Comparison of ENCODE assay signal across 9 mouse cellular contexts in the genomic region with DNA sequence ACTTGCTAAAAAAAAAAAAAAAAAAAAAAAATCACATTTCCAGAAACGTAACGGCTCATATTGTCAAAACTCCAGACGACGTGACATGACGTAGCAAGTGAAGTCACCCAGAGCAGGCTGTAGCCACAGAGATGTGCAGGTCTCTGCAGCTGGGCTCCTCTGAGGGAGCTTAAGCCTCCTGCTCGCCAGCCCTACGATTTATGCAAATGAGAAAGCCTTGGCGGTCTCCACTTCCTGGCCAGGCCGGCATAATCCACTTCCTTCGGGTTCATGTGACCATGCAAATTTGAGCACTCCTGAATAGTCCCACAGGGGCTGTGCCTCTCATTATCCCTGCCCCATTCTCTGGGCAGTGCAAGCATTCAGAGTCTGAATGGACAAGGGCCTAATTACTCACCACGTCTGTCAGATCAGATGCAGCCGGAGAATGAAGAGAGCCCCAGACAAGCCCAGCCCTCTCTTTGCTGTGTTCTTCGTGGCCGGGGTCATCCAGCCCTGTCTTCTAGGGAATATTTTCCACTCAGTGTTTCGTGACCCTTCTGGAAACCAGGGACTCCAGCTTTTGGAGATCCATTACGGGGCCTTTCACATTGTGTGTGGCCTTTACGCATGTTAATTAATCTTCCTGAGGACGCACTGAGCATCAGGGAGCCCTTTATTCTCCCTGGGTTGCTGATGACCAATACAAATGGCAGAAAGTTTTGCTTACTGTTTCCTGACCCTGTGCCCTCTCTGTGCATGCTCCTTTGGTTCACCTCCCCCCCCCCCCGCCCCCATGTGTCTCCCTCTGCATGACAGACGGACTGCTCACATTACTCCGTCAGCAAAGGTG.
A peak's percentile ranks its signal among the peaks of the same experiment; 100 is the strongest.
DNase-seq lines count a peak whose midpoint lies in the region; ATAC-seq and TF ChIP-seq lines count a peak whose summit lies in the region.
"Had no signal": no experiment of that assay in that cellular context is flagged by ENCODE, and none has a peak within 500 bp of the region (broad histone marks: within the 10 kb centered on the region; RNA-seq: fewer than 3 reads in every experiment).

No protein-coding gene starts in this region.

- peak overlapping the region; percentile 64 for H3K4me3 ChIP-seq in E14TG2a.4 (replicated peaks; ENCODE audit: low read length)
- H3K4me3 ChIP-seq in forebrain, embryonic 16.5 days (replicated peaks; ENCODE audit: low read length), result peak overlapping the region; percentile 17; the same call in 1 of the 2 replicates
- H3K4me3 ChIP-seq in intestine, embryonic 14.5 days (ENCODE audit: low read depth, low read length), result peak overlapping the region; percentile 16
- H3K4me3 ChIP-seq in midbrain, embryonic 13.5 days (replicated peaks), result 0 out of 2 replicates have a peak overlapping the region, but pooled peaks have one; percentile 4
- peak overlapping the region; percentile 6; the same call in 1 of the 2 replicates for H3K4me3 ChIP-seq in stomach, embryonic 16.5 days (replicated peaks; ENCODE audit: low read length)
- H3K4me3 ChIP-seq: erythroblast, embryonic 14.5 days had no signal

- H3K36me3 ChIP-seq in E14TG2a.4 (ENCODE audit: insufficient read depth, low read length), result no peaks in the 10 kb centered on the region
- H3K36me3 ChIP-seq in forebrain, embryonic 16.5 days (ENCODE audit: control insufficient read depth, insufficient read depth), result no peaks in the 10 kb centered on the region
- no peaks in the 10 kb centered on the region for H3K36me3 ChIP-seq in intestine, embryonic 14.5 days (ENCODE audit: control insufficient read depth, insufficient read depth, low read length)
- H3K36me3 ChIP-seq in midbrain, embryonic 13.5 days, result no peaks in the 10 kb centered on the region
- H3K36me3 ChIP-seq in stomach, embryonic 16.5 days (ENCODE audit: control insufficient read depth, insufficient read depth, low read length), result no peaks in the 10 kb centered on the region

- peak overlapping the region; percentile 40 for H3K4me2 ChIP-seq in forebrain, embryonic 16.5 days (ENCODE audit: low read length)
- H3K4me2 ChIP-seq in intestine, embryonic 14.5 days (ENCODE audit: low read length), result peak overlapping the region; percentile 45
- peak overlapping the region; percentile 31 for H3K4me2 ChIP-seq in midbrain, embryonic 13.5 days (replicated peaks)
- peak overlapping the region; percentile 39 for H3K4me2 ChIP-seq in stomach, embryonic 16.5 days (ENCODE audit: low read depth, low read length)

- peak overlapping the region; percentile 35; the same call in 1 of the 2 replicates for H3K9ac ChIP-seq in forebrain, embryonic 16.5 days (replicated peaks; ENCODE audit: low read depth, low read length)
- no peak overlapping the region for H3K9ac ChIP-seq in intestine, embryonic 14.5 days (ENCODE audit: low read length)
- no peak overlapping the region for H3K9ac ChIP-seq in midbrain, embryonic 13.5 days (replicated peaks)
- H3K9ac ChIP-seq in stomach, embryonic 16.5 days (ENCODE audit: low read length), result no peak overlapping the region

- no peak for TF ChIP-seq CTCF in E14TG2a.4 (conservative IDR thresholded peaks at IDR 0.05; ENCODE audit: low read length)

- no peaks in the 10 kb centered on the region for H3K9me3 ChIP-seq in E14TG2a.4 (ENCODE audit: low read length)
- no peaks in the 10 kb centered on the region for H3K9me3 ChIP-seq in forebrain, embryonic 16.5 days (ENCODE audit: control insufficient read depth, low read length)
- no peaks in the 10 kb centered on the region for H3K9me3 ChIP-seq in intestine, embryonic 14.5 days (ENCODE audit: control insufficient read depth, low read length)
- H3K9me3 ChIP-seq in midbrain, embryonic 13.5 days, result no peaks in the 10 kb centered on the region
- no peaks in the 10 kb centered on the region for H3K9me3 ChIP-seq in stomach, embryonic 16.5 days (replicated peaks; ENCODE audit: control insufficient read depth, low read length)

- WGBS in forebrain, embryonic 16.5 days, result 4% methylated on average over 21 of the region's 21 CpGs
- 19% methylated on average over 21 of the region's 21 CpGs for WGBS in intestine, embryonic 14.5 days
- WGBS in midbrain, embryonic 13.5 days, result 3% methylated on average over 21 of the region's 21 CpGs
- 21% methylated on average over 21 of the region's 21 CpGs for WGBS in stomach, embryonic 16.5 days

- peak; percentile 89 for DNase-seq in R1 (ENCODE audit: low read depth, low spot score)
- peak; percentile 74 for DNase-seq in intestine, embryonic 14.5 days (ENCODE audit: low spot score)
- DNase-seq in left cerebral cortex, adult 9 months (ENCODE audit: low spot score in 2 of 2), result peak; percentile 20 to 47
- DNase-seq in gastrocnemius, postnatal 10 days, result no peak

- ATAC-seq in forebrain, embryonic 16.5 days, result peak; percentile 99
- peak; percentile 89 for ATAC-seq in intestine, embryonic 14.5 days (replicated peaks; ENCODE audit: low FRiP score, low TSS enrichment, low read depth)
- peak; percentile 99 for ATAC-seq in midbrain, embryonic 13.5 days
- peak; percentile 87 for ATAC-seq in stomach, embryonic 16.5 days (ENCODE audit: insufficient read depth, low FRiP score)

- H3K27me3 ChIP-seq in E14TG2a.4 (ENCODE audit: insufficient read depth, low read length), result 0 out of 2 replicates have a peak, but pooled peaks cover 3% of the 10 kb centered on the region
- H3K27me3 ChIP-seq in forebrain, embryonic 16.5 days (replicated peaks; ENCODE audit: control insufficient read depth, insufficient read depth, low read length), result no peaks in the 10 kb centered on the region
- H3K27me3 ChIP-seq in intestine, embryonic 14.5 days (replicated peaks; ENCODE audit: control insufficient read depth, insufficient read depth, low read length), result no peaks in the 10 kb centered on the region
- H3K27me3 ChIP-seq in midbrain, embryonic 13.5 days, result peaks cover 45% of the 10 kb centered on the region
- H3K27me3 ChIP-seq in stomach, embryonic 16.5 days (ENCODE audit: control insufficient read depth, insufficient read depth, low read length), result no peaks in the 10 kb centered on the region

- peak overlapping the region; percentile 35; the same call in 1 of the 2 replicates for H3K27ac ChIP-seq in forebrain, embryonic 16.5 days (ENCODE audit: low read length)
- peak overlapping the region; percentile 57 for H3K27ac ChIP-seq in intestine, embryonic 14.5 days (ENCODE audit: low read depth)
- H3K27ac ChIP-seq in midbrain, embryonic 13.5 days, result peak overlapping the region; percentile 74
- peak overlapping the region; percentile 54 for H3K27ac ChIP-seq in stomach, embryonic 16.5 days (ENCODE audit: low read length)

- peaks cover 52% of the 10 kb centered on the region for H3K4me1 ChIP-seq in E14TG2a.4 (replicated peaks; ENCODE audit: low read depth, low read length)
- peaks cover 11% of the 10 kb centered on the region for H3K4me1 ChIP-seq in forebrain, embryonic 16.5 days (replicated peaks; ENCODE audit: control insufficient read depth, insufficient read depth, low read length)
- H3K4me1 ChIP-seq in intestine, embryonic 14.5 days (replicated peaks; ENCODE audit: control insufficient read depth, insufficient read depth, low read length), result peaks cover 15% of the 10 kb centered on the region
- H3K4me1 ChIP-seq in midbrain, embryonic 13.5 days (replicated peaks), result peaks cover 22% of the 10 kb centered on the region
- peaks cover 6% of the 10 kb centered on the region for H3K4me1 ChIP-seq in stomach, embryonic 16.5 days (ENCODE audit: control insufficient read depth, insufficient read depth, low read length)

Comparison
In these comparisons a context has a peak if more than half of its experiments do, and no peak if none do; other contexts are left out.
1. H3K4me3 ChIP-seq: peak in every context shown above with its lines; median percentile 64 in E14TG2a.4; 17 in forebrain, embryonic 16.5 days; 16 in intestine, embryonic 14.5 days; 6 in stomach, embryonic 16.5 days; 4 in midbrain, embryonic 13.5 days.